Comparison of ENCODE assay signal across 27 mouse cellular contexts in the genomic region with DNA sequence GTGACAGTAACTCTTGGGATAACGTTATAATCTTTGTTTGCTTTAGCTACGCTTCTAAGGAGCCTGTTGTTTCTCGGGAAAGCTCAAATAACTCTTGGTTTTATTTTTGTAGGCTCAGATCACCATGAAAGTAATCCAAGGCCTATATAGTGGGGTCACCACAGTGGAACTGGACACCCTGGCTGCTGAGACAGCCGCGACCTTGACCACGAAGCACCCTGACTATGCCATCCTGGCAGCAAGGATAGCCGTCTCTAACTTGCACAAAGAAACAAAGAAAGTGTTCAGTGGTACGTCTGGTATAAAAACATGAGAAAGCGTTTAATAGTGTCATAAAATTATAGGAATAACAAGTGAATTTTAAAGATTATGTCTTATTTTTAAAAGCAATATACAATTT. TPM values are rescaled to one million over a fixed set of nuclear protein-coding genes. Genes with fewer than 3 reads are reported as not detected.
"Had no signal": no experiment of that assay in that cellular context is flagged by ENCODE, and none has a peak within 500 bp of the region (broad histone marks: within the 10 kb centered on the region; RNA-seq: fewer than 3 reads in every experiment).

No protein-coding gene starts in this region.

- H3K27me3 ChIP-seq: limb, embryonic 12.5 days; limb, embryonic 15.5 days; midbrain, embryonic 12.5 days; midbrain, embryonic 15.5 days; neural tube, embryonic 13.5 days; stomach, embryonic 15.5 days had no signal

- DNase-seq: kidney, postnatal 25 days; layer of hippocampus, postnatal 36 days; liver, postnatal 0 days; lung, embryonic 14.5 days; retina, postnatal 1 day; thymus, postnatal 25 days had no signal

- H3K4me2 ChIP-seq: limb, embryonic 12.5 days; limb, embryonic 15.5 days; liver, embryonic 11.5 days; lung, embryonic 14.5 days; midbrain, embryonic 12.5 days; midbrain, embryonic 15.5 days; neural tube, embryonic 13.5 days; stomach, embryonic 15.5 days had no signal

- H3K27ac ChIP-seq: kidney, postnatal 0 days; left cerebral cortex, adult 2 months; limb, embryonic 12.5 days; limb, embryonic 15.5 days; liver, embryonic 14.5 days; macrophage; midbrain, embryonic 12.5 days; midbrain, embryonic 15.5 days; neural tube, embryonic 13.5 days; stomach, embryonic 15.5 days had no signal

- H3K4me3 ChIP-seq: left cerebral cortex, adult 2 months; limb, embryonic 12.5 days; limb, embryonic 15.5 days; midbrain, embryonic 12.5 days; midbrain, embryonic 15.5 days; neural tube, embryonic 13.5 days; stomach, embryonic 15.5 days had no signal

RNA-seq across cellular contexts. Expression of gene Olfr543, which starts 35.0 kb away (rescaled TPM):
- total RNA-seq: layer of hippocampus, adult 8-10 months; layer of hippocampus, postnatal 10 days; layer of hippocampus, postnatal 36 days; left cerebral cortex, adult 2 months; left cerebral cortex, postnatal 10 days; left cerebral cortex, postnatal 36 days; megakaryocyte, adult 5-6 weeks; neutrophil, adult 5-6 weeks had no signal
- polyA plus RNA-seq: kidney, postnatal 0 days; large intestine, adult 2 months; lung, postnatal 0 days; macrophage had no signal

RNA-seq across cellular contexts. Expression of gene Olfr544, which starts 41.7 kb away (rescaled TPM):
- total RNA-seq: layer of hippocampus, adult 8-10 months; layer of hippocampus, postnatal 10 days; layer of hippocampus, postnatal 36 days; left cerebral cortex, adult 2 months; left cerebral cortex, postnatal 10 days; left cerebral cortex, postnatal 36 days; neutrophil, adult 5-6 weeks had no signal
- polyA plus RNA-seq: kidney, embryonic 14.5 days; large intestine, adult 2 months; limb, embryonic 12.5 days; lung, postnatal 0 days; macrophage; neural tube, embryonic 13.5 days; thymus, postnatal 0 days had no signal

RNA-seq across cellular contexts. Expression of gene Olfr545, which starts 52.9 kb away (rescaled TPM):
- total RNA-seq: layer of hippocampus, adult 8-10 months; layer of hippocampus, postnatal 10 days; layer of hippocampus, postnatal 36 days; left cerebral cortex, adult 2 months; left cerebral cortex, postnatal 10 days; left cerebral cortex, postnatal 36 days; megakaryocyte, adult 5-6 weeks; neutrophil, adult 5-6 weeks had no signal
- polyA plus RNA-seq: kidney, embryonic 14.5 days; kidney, postnatal 0 days; large intestine, adult 2 months; liver, embryonic 14.5 days; liver, postnatal 0 days; lung, embryonic 14.5 days; lung, postnatal 0 days; macrophage; stomach, embryonic 15.5 days; thymus, postnatal 0 days had no signal
